Mouse (Mus musculus) bone marrow, adult 2 months (tissue): ENCODE results near the gene Gm26566.

Experiments
- CTCF ChIP-seq: fragments of 200-500 bp; IDR thresholded peaks from 2 replicates; pipeline ENCODE4 v1.5.1; 2011; ENCODE audit warnings: low read length, control low read depth; ENCODE audit not compliant: control insufficient read depth, insufficient read depth
- POLR2A ChIP-seq: fragments of 200-500 bp; IDR thresholded peaks from 2 replicates; pipeline ENCODE4 v1.6.1; 2011; ENCODE audit warnings: low read depth, mild to moderate bottlenecking, control low read depth, low read length, borderline replicate concordance; ENCODE audit not compliant: control insufficient read depth

- TF ChIP-seq POLR2A, result no peak
- TF ChIP-seq CTCF, result no peak
These were observed 29.1 kb upstream of the Gm26566 start for GRCm38 (mm10) chr4:88692537-88692936.
